Mouse (Mus musculus) spleen, adult 2 months (tissue): Measurements from ENCODE around the gene Cib3. TPM values are rescaled to one million over a fixed set of nuclear protein-coding genes. Genes with fewer than 3 reads are reported as not detected.

Source experiments
- DNase-seq, 2 experiments: peaks; one replicate each; pipeline versions ENCODE4 v3.0.0 to v3.0.0-alpha.2; 2012 to 2021; ENCODE audit warnings: low spot score in 2 of 2, low read depth in 1 of 2
- H3K27ac ChIP-seq: fragments of 200-500 bp; 2 replicates; pipeline ENCODE4 v1.5.1; 2012; ENCODE audit warnings: low read length, inconsistent platforms; ENCODE audit not compliant: insufficient read depth
- H3K27me3 ChIP-seq: fragments of 200-500 bp; 2 replicates; pipeline ENCODE4 v1.6.1; 2012; ENCODE audit warnings: mild to moderate bottlenecking, moderate library complexity, low read length, inconsistent platforms; ENCODE audit not compliant: control insufficient read depth, insufficient read depth
- H3K36me3 ChIP-seq: fragments of 200-500 bp; 2 replicates; pipeline ENCODE4 v1.6.1; 2012; ENCODE audit warnings: mild to moderate bottlenecking, low read length, inconsistent platforms; ENCODE audit not compliant: control insufficient read depth, insufficient read depth
- H3K4me1 ChIP-seq: fragments of 200-500 bp; 2 replicates; pipeline ENCODE4 v1.6.1; 2011; ENCODE audit warnings: inconsistent platforms; ENCODE audit not compliant: control insufficient read depth, insufficient read depth, insufficient read length
- H3K4me3 ChIP-seq: fragments of 200-500 bp; 2 replicates; pipeline ENCODE4 v1.5.1; 2011; ENCODE audit warnings: mild to moderate bottlenecking, inconsistent platforms; ENCODE audit not compliant: insufficient read depth, insufficient read length; ENCODE audit errors: extremely low read depth
- CTCF ChIP-seq: fragments of 200-500 bp; IDR thresholded peaks from 2 replicates; pipeline ENCODE4 v1.5.1; 2011; ENCODE audit warnings: mild to moderate bottlenecking, inconsistent platforms; ENCODE audit not compliant: insufficient read depth, insufficient read length, insufficient replicate concordance; ENCODE audit errors: extremely low read depth
- POLR2A ChIP-seq: fragments of 200-500 bp; IDR thresholded peaks from 2 replicates; pipeline ENCODE4 v1.6.1; 2011; ENCODE audit warnings: low read depth, low read length, inconsistent platforms
- WGBS: fragments of 180-500 bp; shearing (Covaris S2); methylation state at CpG from one replicate; pipeline ENCODE4 v1.1.7; 2018; 5-methylcytosine and 5-hydroxymethylcytosine counted together
- polyA plus RNA-seq: library from polyadenylated mRNA; depleted of rRNA; stranded (reverse); fragments of >200 nt; gene quantifications from 2 replicates; pipeline ENCODE4 v1.2.3, GENCODE M21; 2012

The Cib3 gene
- polyA plus RNA-seq, 1 experiment = 0.61 TPM

GRCm38 (mm10) chr8:72189417-72190214 lies 23.0 kb downstream of the Cib3 start, which contains the start of gene Hsh2d:
Hsh2d (plus strand) TSS chr8:72189638.
- WGBS = 24% methylated on average over 12 of the region's 12 CpGs
- Histone ChIP-seq H3K4me3 (peak within 1 kb of the TSS; percentile 76), H3K27me3 (no peaks in the 10 kb centered on the region), H3K27ac (peak within 1 kb of the TSS; percentile 96), H3K36me3 (peaks cover 12% of the 10 kb centered on the region), H3K4me1 (peaks cover 6% of the 10 kb centered on the region; the same call in 1 of the 2 replicates)
- TF ChIP-seq POLR2A (peak; percentile 80), CTCF (peak; percentile 52; the same call in 1 of the 2 replicates)
- DNase-seq = peak; percentile 77 to 85

GRCm38 (mm10) chr8:72187793-72188331 lies 24.8 kb downstream of the Cib3 start:
- DNase-seq = no peak
- H3K27me3 ChIP-seq = no peaks in the 10 kb centered on the region
- H3K4me3 ChIP-seq = no peak overlapping the region
- TF ChIP-seq POLR2A = no peak
- no peak for TF ChIP-seq CTCF
- H3K36me3 ChIP-seq = no peaks in the 10 kb centered on the region
- no peak overlapping the region for H3K27ac ChIP-seq
- 89% methylated on average over 2 of the region's 2 CpGs for WGBS
- H3K4me1 ChIP-seq = peaks cover 16% of the 10 kb centered on the region; the same call in 1 of the 2 replicates

GRCm38 (mm10) chr8:72183554-72184202 lies 29.0 kb downstream of the Cib3 start:
- TF ChIP-seq POLR2A = no peak
- TF ChIP-seq CTCF = no peak
- Histone ChIP-seq H3K27ac (peak overlapping the region; percentile 78), H3K36me3 (peaks cover 21% of the 10 kb centered on the region), H3K4me1 (peaks cover 14% of the 10 kb centered on the region; the same call in 1 of the 2 replicates), H3K27me3 (no peaks in the 10 kb centered on the region), H3K4me3 (no peak overlapping the region)
- 29% methylated on average over 2 of the region's 2 CpGs for WGBS
- DNase-seq = peak; percentile 58 to 69

DNA sequence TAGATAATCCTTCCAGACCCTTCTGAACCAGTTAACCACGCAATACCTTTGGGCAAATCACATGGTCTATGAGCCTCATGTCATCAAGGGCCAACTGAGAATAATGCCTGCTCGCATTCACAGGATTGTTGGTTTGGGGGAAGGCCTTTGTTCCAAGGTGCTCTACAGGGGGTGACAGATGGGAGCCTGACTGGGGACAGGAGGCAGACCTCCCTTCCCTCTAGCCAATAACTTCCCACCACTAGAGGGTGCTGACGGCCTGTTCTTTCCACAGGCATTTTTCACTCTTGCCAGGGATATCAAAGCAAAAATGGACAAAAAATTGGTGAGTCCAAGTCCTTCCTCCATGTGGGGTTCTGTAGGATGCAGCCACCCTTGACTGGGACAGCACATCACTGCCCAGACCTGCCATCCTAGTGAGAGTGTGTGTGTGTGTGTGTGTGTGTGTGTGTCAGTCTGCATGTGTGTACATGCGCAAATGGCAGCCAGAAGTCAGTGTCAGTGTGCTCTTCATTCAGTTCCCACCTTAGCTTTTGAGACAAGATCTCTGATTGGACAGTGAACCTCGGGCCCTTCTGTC lies 35.2 kb downstream of the Cib3 start:
- Histone ChIP-seq H3K4me3 (no peak overlapping the region), H3K27me3 (no peaks in the 10 kb centered on the region), H3K4me1 (no peaks in the 10 kb centered on the region; the same call in 1 of the 2 replicates), H3K36me3 (peaks cover 64% of the 10 kb centered on the region), H3K27ac (no peak overlapping the region)
- peak; percentile 56 to 76 for DNase-seq
- WGBS = 73% methylated on average over 5 of the region's 5 CpGs
- TF ChIP-seq CTCF = peak; percentile 74; the same call in 1 of the 2 replicates
- no peak for TF ChIP-seq POLR2A

GRCm38 (mm10) chr8:72169681-72170249 lies 42.9 kb downstream of the Cib3 start:
- no peak for TF ChIP-seq POLR2A
- no peak for TF ChIP-seq CTCF
- DNase-seq = peak in 1 of 2 experiments; percentile 39
- no peak overlapping the region for H3K4me3 ChIP-seq
- 87% methylated on average over 3 of the region's 3 CpGs for WGBS
- H3K27me3 ChIP-seq = no peaks in the 10 kb centered on the region
- peak overlapping the region; percentile 91 for H3K27ac ChIP-seq
- H3K36me3 ChIP-seq = peaks cover 47% of the 10 kb centered on the region
- H3K4me1 ChIP-seq = peaks cover 34% of the 10 kb centered on the region; the same call in 1 of the 2 replicates

- WGBS = 52% methylated on average over 3 of the region's 3 CpGs
- peak; percentile 81 to 88 for DNase-seq
- H3K27ac ChIP-seq = peak overlapping the region; percentile 91
- H3K4me3 ChIP-seq = no peak overlapping the region
- no peaks in the 10 kb centered on the region for H3K27me3 ChIP-seq
- H3K36me3 ChIP-seq = peaks cover 46% of the 10 kb centered on the region
- peaks cover 34% of the 10 kb centered on the region; the same call in 1 of the 2 replicates for H3K4me1 ChIP-seq
- TF ChIP-seq POLR2A (no peak), CTCF (no peak)
Measured at GRCm38 (mm10) chr8:72169098-72169668, 43.5 kb downstream of the Cib3 start.
